Mouse (Mus musculus) urinary bladder, postnatal 4 days (tissue): Measurements from ENCODE around the gene Secisbp2.
"Not testable (repeated sequence)": the region's sequence is repeated elsewhere in the genome, so short reads cannot be mapped to it uniquely, and the experiment has no call there.

Experiments
- DNase-seq, 2 experiments: peaks; one replicate each; pipeline ENCODE4 v3.0.0; 2021 to 2022; ENCODE audit warnings: low spot score in 2 of 2

Secisbp2 gene

DNA sequence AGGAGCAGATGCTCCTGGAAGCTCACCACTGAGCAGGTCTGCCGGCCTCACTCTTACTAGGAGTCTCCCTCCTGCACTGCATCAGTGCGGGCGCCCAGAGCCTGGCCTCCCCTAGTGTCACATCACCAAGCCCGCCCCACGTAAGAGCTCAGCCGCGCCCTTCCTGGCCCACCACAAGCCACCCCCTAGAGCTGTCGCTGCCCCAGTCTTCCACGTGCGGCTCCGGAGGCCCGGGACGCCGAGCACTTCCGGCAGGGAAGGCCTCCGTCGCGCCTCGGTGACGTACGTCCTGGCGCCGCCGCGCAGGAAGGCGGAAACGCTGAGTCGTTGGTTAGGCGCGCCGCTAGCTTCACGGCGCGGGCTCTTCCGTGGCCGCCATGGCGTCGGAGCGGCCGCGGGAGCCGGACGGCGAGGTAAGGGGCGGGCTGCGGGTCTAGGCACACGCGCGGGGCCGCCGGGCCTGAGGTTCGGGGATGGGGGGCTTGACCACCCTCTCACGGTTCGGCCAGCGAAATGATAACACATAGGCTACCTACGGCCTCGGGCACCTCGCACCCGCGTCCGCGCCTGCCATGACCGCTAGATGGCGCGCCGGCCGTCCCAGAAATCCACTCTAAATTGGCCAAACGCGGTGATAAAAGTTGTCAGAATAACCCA is at the start of gene Secisbp2:
Secisbp2 (plus strand) TSS at position 290 of the 657 bp plus-strand sequence.
- DNase-seq = peak; percentile 90 to 93

- no peak for DNase-seq
These were observed 48.7 kb upstream of the Secisbp2 start for GRCm38 (mm10) chr13:51602764-51603163.

GRCm38 (mm10) chr13:51603221-51603893 is 48.1 kb upstream of the Secisbp2 start:
- no peak for DNase-seq

GRCm38 (mm10) chr13:51603894-51604244 is 47.6 kb upstream of the Secisbp2 start:
- no peak for DNase-seq

GRCm38 (mm10) chr13:51609231-51609630 is 42.3 kb upstream of the Secisbp2 start:
- no peak for DNase-seq

- no peak for DNase-seq
These were observed 40.4 kb upstream of the Secisbp2 start for GRCm38 (mm10) chr13:51611060-51611459.

GRCm38 (mm10) chr13:51611500-51611899 is 40.0 kb upstream of the Secisbp2 start:
- DNase-seq = no peak

DNA sequence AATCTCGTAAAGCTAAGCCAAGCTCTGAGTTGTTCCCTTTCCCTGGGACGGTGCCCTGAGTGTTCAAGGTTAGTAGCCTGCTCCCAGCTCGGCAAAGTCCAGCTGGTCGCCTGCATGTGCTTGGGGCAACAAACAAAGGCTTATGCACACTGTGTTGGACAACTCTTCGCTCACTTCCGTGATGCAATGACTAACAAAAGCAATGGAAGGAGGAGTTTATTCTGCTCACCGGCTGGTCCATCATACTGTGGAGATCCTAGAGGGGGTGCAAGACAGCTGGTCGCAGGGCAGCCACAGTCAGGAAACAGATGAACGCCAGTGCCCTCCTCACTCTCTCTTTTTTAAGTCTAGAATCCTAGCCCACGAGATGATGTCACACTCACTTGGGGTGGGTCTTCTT is 35.7 kb upstream of the Secisbp2 start:
- DNase-seq = peak in 1 of 2 experiments; percentile 26

DNA sequence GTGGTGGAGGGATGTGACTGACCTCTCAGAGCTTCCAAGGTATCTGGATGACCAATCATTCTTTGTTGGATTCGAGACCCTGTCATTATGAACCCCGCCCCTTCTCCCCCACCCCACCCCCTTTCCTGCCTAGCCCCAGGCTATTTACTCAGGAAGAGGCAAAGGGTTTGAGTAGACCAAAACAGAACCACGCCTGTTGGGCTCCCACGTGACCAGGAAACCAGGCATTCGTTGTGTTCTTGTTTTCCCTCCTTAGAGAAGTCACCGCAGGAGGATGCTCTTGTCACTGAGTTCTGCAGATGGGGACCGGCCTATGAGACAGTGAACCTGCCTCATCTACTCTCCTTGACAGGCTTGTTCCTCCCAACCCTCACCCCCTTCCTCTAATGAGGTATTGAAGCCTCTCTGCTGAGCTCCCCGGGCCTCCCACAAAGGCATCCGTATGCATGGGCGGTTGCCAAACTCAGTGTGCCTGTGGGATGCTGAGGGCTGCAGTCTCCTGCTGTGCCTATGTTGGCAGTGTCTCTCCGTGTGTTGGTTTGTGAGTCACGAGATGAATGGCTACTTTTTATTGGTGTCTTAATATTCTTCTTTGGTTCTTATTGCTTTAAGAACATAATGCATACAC is 35.0 kb upstream of the Secisbp2 start:
- peak in 1 of 2 experiments; percentile 57 for DNase-seq

DNA sequence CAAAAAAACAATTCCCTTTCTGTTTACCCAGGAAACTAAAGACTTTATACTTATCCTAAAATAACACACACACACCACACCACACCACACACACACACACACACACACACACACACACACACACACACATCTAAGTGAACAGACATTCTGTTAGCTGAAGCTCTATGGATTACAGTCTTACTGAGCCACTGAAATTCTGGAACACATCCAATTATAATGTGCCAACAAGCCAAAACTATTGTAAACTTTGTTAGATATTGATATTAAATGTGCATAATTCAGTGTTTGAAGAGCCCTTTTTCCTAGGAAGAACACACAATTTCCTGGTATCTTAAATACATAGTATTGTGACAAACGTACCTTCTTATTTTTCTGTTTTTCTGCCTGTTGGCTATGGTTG is 34.2 kb upstream of the Secisbp2 start:
- no peak for DNase-seq

DNA sequence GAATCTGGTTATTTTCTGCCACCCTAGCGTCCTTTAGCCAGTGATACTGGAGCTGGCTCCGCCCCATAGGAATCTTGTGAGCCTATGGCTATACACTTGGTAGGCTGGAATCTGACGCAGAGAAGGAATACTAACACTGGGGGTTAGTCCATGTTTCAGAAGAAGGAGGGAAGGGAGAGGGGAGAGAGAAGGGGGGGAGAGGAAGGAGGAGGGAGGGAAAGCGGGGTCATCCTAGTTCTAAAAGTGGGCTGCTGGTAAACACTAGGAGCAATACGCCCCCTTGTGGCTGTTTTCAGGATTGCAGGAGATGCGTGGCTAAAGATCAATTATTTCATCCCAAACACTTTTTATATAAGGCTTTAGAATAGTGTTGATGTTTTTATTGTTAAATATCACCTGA is 33.6 kb upstream of the Secisbp2 start:
- peak in 1 of 2 experiments; percentile 67 for DNase-seq

GRCm38 (mm10) chr13:51618602-51619001 is 32.9 kb upstream of the Secisbp2 start:
- DNase-seq = no peak

DNA sequence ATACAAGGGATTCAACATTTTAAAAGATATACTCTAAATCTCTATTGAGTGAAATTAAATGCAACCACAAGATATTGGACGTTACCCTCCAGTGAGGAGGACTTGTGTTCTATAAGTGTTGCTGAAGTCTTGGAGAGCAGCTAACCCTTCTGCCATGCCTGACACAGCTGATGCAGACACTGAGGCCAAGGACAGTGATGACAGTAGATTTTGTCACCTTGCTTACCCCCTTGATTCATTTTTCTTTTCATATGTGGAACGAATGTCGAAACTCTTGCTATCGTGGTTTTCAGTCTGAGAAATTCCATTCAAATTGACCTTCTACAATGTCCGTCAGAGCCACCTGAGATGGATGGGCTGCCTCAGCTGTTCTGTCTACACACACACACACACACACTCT is 28.9 kb upstream of the Secisbp2 start:
- DNase-seq = no peak

- no peak for DNase-seq
These were observed 27.8 kb upstream of the Secisbp2 start for GRCm38 (mm10) chr13:51623678-51624077.

GRCm38 (mm10) chr13:51628273-51628848 is 23.1 kb upstream of the Secisbp2 start:
- peak in 1 of 2 experiments; percentile 25 for DNase-seq

DNA sequence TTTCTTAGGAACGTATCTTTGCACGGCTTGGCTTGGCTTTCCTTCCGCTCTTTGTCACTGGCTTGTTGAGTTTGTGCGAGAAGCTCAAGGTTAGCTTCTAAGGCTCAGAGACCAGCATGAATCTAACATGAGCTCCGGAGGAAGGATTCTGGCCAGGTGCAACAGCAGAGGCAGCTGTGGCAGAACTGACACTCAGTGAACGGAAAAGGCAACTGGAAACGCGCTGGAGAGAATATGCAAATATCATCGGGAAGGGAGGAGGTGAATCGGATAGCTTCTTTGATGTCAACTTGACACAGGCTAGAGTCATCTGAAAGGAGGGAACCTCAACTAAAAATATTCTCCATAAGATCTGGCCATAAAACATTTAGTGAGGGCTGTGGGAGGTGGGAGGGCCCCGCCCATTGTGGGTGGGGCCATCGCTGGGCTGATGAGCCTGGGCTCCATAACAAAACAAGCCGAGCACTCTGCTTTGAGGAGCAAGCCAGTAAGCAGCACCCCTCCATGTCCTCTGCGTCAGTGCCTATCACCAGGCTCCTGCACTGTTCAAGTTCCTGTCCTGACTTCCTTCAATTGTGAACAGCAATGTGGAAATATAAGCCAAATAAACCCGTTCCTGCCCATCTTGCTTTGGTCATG is 20.0 kb upstream of the Secisbp2 start:
- peak in 1 of 2 experiments; percentile 26 for DNase-seq

GRCm38 (mm10) chr13:51632560-51633218 is 18.8 kb upstream of the Secisbp2 start:
- peak in 1 of 2 experiments; percentile 28 for DNase-seq

GRCm38 (mm10) chr13:51635384-51635783 is 16.1 kb upstream of the Secisbp2 start:
- DNase-seq = not testable (repeated sequence)

- peak in 1 of 2 experiments; percentile 48 for DNase-seq
These were observed 12.5 kb upstream of the Secisbp2 start for GRCm38 (mm10) chr13:51638958-51639357.

DNA sequence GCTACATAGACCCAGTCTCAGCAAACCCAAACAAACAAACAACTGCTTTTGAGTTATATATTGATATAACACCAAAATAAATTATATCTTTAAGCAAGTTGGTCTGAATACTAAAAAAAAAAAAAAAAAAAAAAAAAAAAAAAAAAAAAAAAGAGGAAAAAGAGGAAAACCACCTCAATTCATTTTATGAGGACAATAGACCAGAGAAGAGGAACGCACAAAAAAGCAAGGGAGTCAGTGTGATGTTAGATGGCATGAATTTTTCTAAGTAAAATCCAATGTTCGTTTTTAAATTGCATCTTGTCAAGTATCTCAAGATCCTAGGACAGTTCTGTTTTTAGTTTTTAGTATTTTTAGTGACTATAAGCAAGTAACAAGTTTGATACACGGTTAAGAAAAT is 10.1 kb upstream of the Secisbp2 start:
- no peak for DNase-seq

DNA sequence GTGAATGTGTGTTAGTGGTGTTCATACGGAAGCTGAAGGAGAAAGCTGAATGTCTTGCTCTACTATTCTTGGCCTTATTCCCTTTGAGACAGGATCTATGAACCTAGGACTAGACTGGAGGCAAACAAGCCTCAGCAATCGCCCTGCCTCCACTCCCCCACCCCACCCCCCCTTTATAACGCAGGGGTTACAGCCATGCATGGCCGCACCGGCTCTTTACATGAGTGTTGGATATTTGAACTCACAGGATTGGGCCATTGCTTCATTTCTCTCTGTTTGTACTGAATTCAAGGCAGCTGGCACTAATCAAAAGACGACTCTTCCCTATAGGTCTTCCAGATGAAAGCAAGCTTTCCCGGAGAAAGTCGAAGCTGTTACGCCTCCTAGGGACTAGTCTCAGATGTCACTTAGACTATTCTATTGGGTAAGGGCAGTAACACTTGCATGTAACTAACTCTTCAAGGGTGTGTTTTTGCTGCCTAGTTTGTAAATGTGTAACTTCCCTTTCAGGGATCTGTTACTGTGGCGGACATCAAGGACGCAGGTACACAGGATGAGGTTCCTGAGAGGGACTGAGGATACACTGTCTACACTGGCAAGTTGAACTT is 9.2 kb upstream of the Secisbp2 start:
- no peak for DNase-seq
